In the genomic region with DNA sequence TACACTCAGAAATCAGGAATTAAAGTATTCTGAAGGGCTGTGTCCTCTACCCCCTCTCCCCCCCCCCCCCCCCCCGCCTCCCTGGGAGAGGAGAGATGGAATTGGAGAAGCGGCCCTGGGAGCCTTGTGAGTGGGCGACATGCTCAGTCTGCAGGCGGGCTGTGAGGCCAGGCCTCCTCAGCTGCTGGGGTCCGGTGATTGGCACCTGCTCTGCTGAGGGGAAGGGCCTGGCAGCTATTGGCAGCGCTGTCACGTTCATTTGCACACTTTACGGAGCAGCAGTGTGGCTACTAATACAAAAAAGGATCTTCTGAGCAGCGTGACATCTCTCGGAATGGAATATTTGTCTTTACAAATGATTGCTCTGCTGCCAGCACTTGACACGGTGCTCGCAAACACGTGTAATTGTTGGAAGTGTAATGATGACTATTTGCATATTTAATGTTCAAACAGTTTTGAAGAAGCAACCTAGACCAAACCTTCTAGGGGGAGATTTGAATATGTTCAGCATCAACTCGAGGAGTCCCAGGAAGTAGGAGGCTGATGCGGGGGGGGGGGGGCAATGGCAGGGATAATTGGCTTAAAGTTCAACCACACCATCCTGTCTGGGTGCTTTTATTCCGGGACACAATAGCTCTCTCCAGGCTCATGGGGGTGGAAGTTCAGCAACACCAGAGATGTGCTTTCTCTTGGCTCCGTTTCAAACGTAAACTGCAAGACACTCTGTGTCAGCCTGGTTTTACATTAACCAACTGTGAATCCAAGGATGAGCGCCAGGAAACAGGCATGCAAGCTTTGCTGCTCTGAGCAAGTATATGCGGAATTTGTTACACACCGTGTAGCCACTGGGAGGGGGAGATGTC, we compare ENCODE assay signal across 9 mouse cellular contexts.
DNase-seq lines count a peak whose midpoint lies in the region; ATAC-seq and TF ChIP-seq lines count a peak whose summit lies in the region.
"Had no signal": no experiment of that assay in that cellular context is flagged by ENCODE, and none has a peak within 500 bp of the region (broad histone marks: within the 10 kb centered on the region; RNA-seq: fewer than 3 reads in every experiment).

No protein-coding gene starts in this region.

- peak; percentile 82 for ATAC-seq in lung, embryonic 14.5 days (ENCODE audit: insufficient read depth)
- ATAC-seq in neural tube, embryonic 11.5 days (ENCODE audit: insufficient read depth, low FRiP score, low TSS enrichment), result peak; percentile 74
- ATAC-seq in inflammation-experienced regulatory T-cells, adult 6 months, result no peak

- H3K4me2 ChIP-seq in lung, embryonic 14.5 days, result peak overlapping the region; percentile 25
- H3K4me2 ChIP-seq in neural tube, embryonic 11.5 days (ENCODE audit: low read depth), result peak overlapping the region; percentile 22

- DNase-seq in lung, embryonic 14.5 days, result peak; percentile 89
- DNase-seq in lung, postnatal 14 days, result no peak
- peak; percentile 33 to 43 for DNase-seq in frontal cortex, postnatal 10 days (ENCODE audit: low spot score in 2 of 2)
- DNase-seq in kidney, postnatal 36 days, result peak; percentile 67 to 90
- DNase-seq in neural tube, embryonic 11.5 days (ENCODE audit: low spot score), result peak; percentile 63
- DNase-seq in spleen, postnatal 4 days (ENCODE audit: low spot score in 2 of 2), result no peak
- DNase-seq in thymus, postnatal 14 days, result no peak

- no peak overlapping the region for H3K4me3 ChIP-seq in lung, embryonic 14.5 days (ENCODE audit: low read depth, low read length)
- no peak overlapping the region for H3K4me3 ChIP-seq in neural tube, embryonic 11.5 days (ENCODE audit: low read depth, low read length)
- H3K4me3 ChIP-seq: megakaryocyte, embryonic 14.5 days had no signal

- no peak overlapping the region for H3K9ac ChIP-seq in lung, embryonic 14.5 days
- peak overlapping the region; percentile 29 for H3K9ac ChIP-seq in neural tube, embryonic 11.5 days (ENCODE audit: low read length)

- WGBS in lung, embryonic 14.5 days, result 28% methylated on average over 21 of the region's 21 CpGs
- WGBS in neural tube, embryonic 11.5 days, result 41% methylated on average over 20 of the region's 21 CpGs

- no peaks in the 10 kb centered on the region for H3K27me3 ChIP-seq in lung, embryonic 14.5 days (ENCODE audit: insufficient read depth, low read length)
- no peaks in the 10 kb centered on the region for H3K27me3 ChIP-seq in neural tube, embryonic 11.5 days (ENCODE audit: control insufficient read depth, insufficient read depth, low read length)
- H3K27me3 ChIP-seq: megakaryocyte, embryonic 14.5 days had no signal

- 0 out of 2 replicates have a peak, but pooled peaks cover 3% of the 10 kb centered on the region for H3K4me1 ChIP-seq in lung, embryonic 14.5 days (ENCODE audit: insufficient read depth)
- peaks cover 8% of the 10 kb centered on the region; the same call in 1 of the 2 replicates for H3K4me1 ChIP-seq in neural tube, embryonic 11.5 days (ENCODE audit: control insufficient read depth, insufficient read depth, low read length)
- H3K4me1 ChIP-seq: megakaryocyte, embryonic 14.5 days had no signal

- H3K9me3 ChIP-seq in lung, embryonic 14.5 days (ENCODE audit: low read depth, low read length), result no peaks in the 10 kb centered on the region
- H3K9me3 ChIP-seq in neural tube, embryonic 11.5 days (ENCODE audit: control insufficient read depth, low read length), result no peaks in the 10 kb centered on the region

- TF ChIP-seq CTCF in lung, embryonic 14.5 days (IDR thresholded peaks at IDR 0.05; ENCODE audit: low read depth), result no peak

- no peaks in the 10 kb centered on the region for H3K36me3 ChIP-seq in lung, embryonic 14.5 days (ENCODE audit: insufficient read depth)
- H3K36me3 ChIP-seq in neural tube, embryonic 11.5 days (ENCODE audit: control insufficient read depth, insufficient read depth, low read length), result no peaks in the 10 kb centered on the region

- no peak overlapping the region for H3K27ac ChIP-seq in lung, embryonic 14.5 days (ENCODE audit: low read depth)
- H3K27ac ChIP-seq in neural tube, embryonic 11.5 days (ENCODE audit: low read depth, low read length), result no peak overlapping the region

Comparison
In these comparisons a context has a peak if more than half of its experiments do, and no peak if none do; other contexts are left out.
1. DNase-seq: peak in lung, embryonic 14.5 days (single experiment), frontal cortex, postnatal 10 days (2 of 2), kidney, postnatal 36 days (2 of 2) and neural tube, embryonic 11.5 days (single experiment); none in lung, postnatal 14 days (single experiment), spleen, postnatal 4 days (0 of 2) and thymus, postnatal 14 days (single experiment).